Mouse (Mus musculus) myocyte (in vitro differentiated cells): Measurements from ENCODE around the gene Cdpf1.

Experiments
- MAX ChIP-seq: IDR thresholded peaks from one replicate; pipeline ENCODE4 v1.6.1; 2011; ENCODE audit warnings: low read depth, mild to moderate bottlenecking, control low read depth
- MYOG ChIP-seq, 3 experiments: IDR thresholded peaks; one replicate each; pipeline ENCODE4 v1.6.1; 2011; ENCODE audit warnings: control low read depth in 2 of 3, low read depth in 2 of 3, mild to moderate bottlenecking in 2 of 3; ENCODE audit not compliant: insufficient read length in 2 of 3, control insufficient read depth in 1 of 3, insufficient read depth in 1 of 3
- POLR2A ChIP-seq: IDR thresholded peaks from one replicate; pipeline ENCODE4 v1.6.1; 2011; ENCODE audit warnings: low read depth, mild to moderate bottlenecking, control low read depth, moderate library complexity; ENCODE audit not compliant: insufficient read length
- REST ChIP-seq: IDR thresholded peaks from one replicate; pipeline ENCODE4 v1.6.1; 2011; ENCODE audit warnings: mild to moderate bottlenecking, control low read depth, moderate library complexity; ENCODE audit not compliant: insufficient read depth, insufficient read length
- SRF ChIP-seq: IDR thresholded peaks from one replicate; pipeline ENCODE4 v1.6.1; 2011; ENCODE audit warnings: low read depth; ENCODE audit not compliant: control insufficient read depth, insufficient read length
- USF1 ChIP-seq: IDR thresholded peaks from one replicate; pipeline ENCODE4 v1.6.1; 2011; ENCODE audit warnings: low read depth, mild to moderate bottlenecking, control low read depth, moderate library complexity

GRCm38 (mm10) chr15:85791449-85791848, 20.0 kb downstream of the Cdpf1 start:
- TF ChIP-seq POLR2A (no peak), SRF (no peak), REST (no peak), USF1 (no peak), MYOG (IDR thresholded peaks at IDR 0.05; ENCODE audit: control insufficient read depth in 1 of 3, insufficient read depth in 1 of 3, insufficient read length in 2 of 3, low read depth in 2 of 3) (no peak), MAX (no peak)
